Mouse (Mus musculus) forebrain, embryonic 10.5 days (tissue): ENCODE results near the gene Porcn. TPM values are rescaled to one million over a fixed set of nuclear protein-coding genes. Genes with fewer than 3 reads are reported as not detected.

Source experiments
- DNase-seq: peaks from one replicate; pipeline ENCODE4 v3.0.0-alpha.2; 2017; ENCODE audit warnings: low spot score; ENCODE audit errors: extremely low spot score
- H3K27ac ChIP-seq: fragments of 300-500 bp; sonication (generic); 2 replicates; pipeline ENCODE4 v1.5.1; 2016; ENCODE audit warnings: mild to moderate bottlenecking
- H3K27me3 ChIP-seq: fragments of 300-500 bp; sonication (generic); 2 replicates; pipeline ENCODE4 v1.6.1; 2016; ENCODE audit warnings: mild to moderate bottlenecking; ENCODE audit not compliant: poor library complexity, severe bottlenecking
- H3K36me3 ChIP-seq: fragments of 300-500 bp; sonication (generic); replicated peaks from 2 replicates; pipeline ENCODE4 v1.6.1; 2016; ENCODE audit warnings: mild to moderate bottlenecking, moderate library complexity
- H3K4me1 ChIP-seq: fragments of 300-500 bp; sonication (generic); 2 replicates; pipeline ENCODE4 v1.6.1; 2016
- H3K4me3 ChIP-seq: fragments of 300-500 bp; sonication (generic); 2 replicates; pipeline ENCODE4 v1.5.1; 2016; ENCODE audit warnings: mild to moderate bottlenecking, moderate library complexity
- H3K9me3 ChIP-seq: fragments of 300-500 bp; sonication (generic); 2 replicates; pipeline ENCODE4 v1.6.1; 2016; ENCODE audit warnings: mild to moderate bottlenecking, moderate library complexity
- WGBS: fragments of 180-500 bp; shearing (Covaris S2); methylation state at CpG from one replicate; pipeline ENCODE4 v1.1.7; 2016; 5-methylcytosine and 5-hydroxymethylcytosine counted together
- polyA plus RNA-seq: library from polyadenylated mRNA; unstranded; fragments of >200 nt; fragmentation: Nextera tagmentation; extraction: Ambion mirVana; gene quantifications from 2 replicates; pipeline ENCODE4 v1.2.1, GENCODE M21; 2016

The Porcn gene
- polyA plus RNA-seq, 1 experiment from 2014 or later = 12.8 TPM

DNA sequence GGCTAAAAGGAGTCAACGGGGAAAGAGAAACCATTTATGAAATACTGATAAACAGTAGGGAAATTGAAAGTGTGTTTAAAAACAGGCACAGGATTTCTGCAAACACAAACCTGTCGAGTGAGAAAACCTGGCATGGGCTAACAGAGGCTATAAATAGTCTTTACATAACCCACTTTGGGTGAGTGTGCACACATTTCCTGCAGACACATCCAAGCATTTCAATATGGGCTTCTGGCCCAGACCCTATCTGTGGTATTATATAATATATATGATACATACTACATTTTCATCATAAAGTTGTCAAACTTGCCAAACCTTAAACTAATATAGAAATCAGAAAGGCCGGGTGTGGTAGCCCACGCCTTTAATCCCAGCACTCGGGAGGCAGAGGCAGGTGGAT is 43.2 kb downstream of the Porcn start:
- Histone ChIP-seq H3K9me3 (no peaks in the 10 kb centered on the region), H3K4me1 (no peaks in the 10 kb centered on the region), H3K27ac (no peak overlapping the region), H3K36me3 (0 out of 2 replicates have a peak, but pooled peaks cover 2% of the 10 kb centered on the region), H3K27me3 (no peaks in the 10 kb centered on the region), H3K4me3 (no peak overlapping the region)
- no peak for DNase-seq
- 90% methylated on average over 5 of the region's 5 CpGs for WGBS

DNA sequence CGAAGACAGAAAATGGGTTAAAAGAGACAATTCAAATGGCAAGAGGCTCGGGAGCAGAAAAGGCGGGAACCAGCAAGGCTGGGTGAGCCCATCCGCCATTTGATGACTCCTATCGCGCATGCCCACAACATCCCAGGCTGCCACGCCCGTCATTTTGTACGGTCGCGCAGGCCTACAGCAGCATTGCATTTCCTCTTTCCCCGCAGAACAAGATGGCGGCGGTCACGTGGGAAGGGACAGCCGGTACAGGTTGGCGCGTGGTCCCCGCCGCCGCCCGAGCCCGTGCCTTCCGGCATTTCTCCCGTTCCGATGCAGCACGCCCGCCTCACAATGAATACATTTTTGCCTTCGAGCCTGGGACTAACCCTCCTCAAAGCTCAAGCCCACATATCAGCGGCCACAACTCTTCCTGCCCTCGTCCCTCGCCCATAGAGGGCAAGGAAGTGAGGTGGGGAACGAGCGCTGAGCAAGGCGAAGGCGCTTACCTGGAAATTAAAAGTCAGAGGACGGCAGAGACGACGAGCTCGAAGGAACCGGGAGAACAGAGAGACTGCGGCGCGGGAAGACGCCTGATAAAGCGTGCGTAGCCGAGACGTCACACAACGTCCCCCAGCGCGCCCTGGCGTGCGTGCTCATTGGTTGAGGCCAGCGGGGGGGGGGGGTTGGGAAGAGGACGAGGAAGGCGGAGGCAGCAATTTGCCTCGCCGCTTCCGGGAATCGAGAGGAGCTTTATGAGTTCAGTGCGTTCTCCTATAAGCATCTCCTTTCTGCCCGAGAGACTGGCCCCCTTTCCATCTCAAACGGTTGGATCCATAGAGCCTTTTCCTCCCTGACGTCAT is 61.0 kb downstream of the Porcn start, which contains the start of gene Rbm3:
Gene Rbm3, minus strand, starts transcription at position 728 of the 839 bp plus-strand sequence.
- Histone ChIP-seq H3K9me3 (peaks cover 7% of the 10 kb centered on the region; the same call in 1 of the 2 replicates), H3K4me3 (peak within 1 kb of the TSS; percentile 65), H3K27ac (peak within 1 kb of the TSS; percentile 94), H3K4me1 (peaks cover 16% of the 10 kb centered on the region), H3K27me3 (no peaks in the 10 kb centered on the region), H3K36me3 (peaks cover 38% of the 10 kb centered on the region)
- 21% methylated on average over 53 of the region's 65 CpGs for WGBS
- DNase-seq = peak; percentile 81

Other genes with a start within 250 kb of the Porcn start
- gene Gata1, start 228.5 kb downstream of the Porcn start, polyA plus RNA-seq = 6.6 and 8.0 TPM in 2 replicates
- not detected in 2 replicates for gene Glod5, start 188.0 kb downstream of the Porcn start, polyA plus RNA-seq
- gene Suv39h1, start 131.8 kb downstream of the Porcn start, polyA plus RNA-seq = 106 and 109 TPM in 2 replicates
- gene Was, start 116.0 kb downstream of the Porcn start, polyA plus RNA-seq = 0.14 and 0.17 TPM in 2 replicates
- 23.7 and 24.4 TPM in 2 replicates for gene Wdr13, start 73.6 kb downstream of the Porcn start, polyA plus RNA-seq
- 465 and 505 TPM in 2 replicates for gene Rbm3, start 60.6 kb downstream of the Porcn start, polyA plus RNA-seq
- 9.8 and 10.4 TPM in 2 replicates for gene Tbc1d25, start 30.3 kb downstream of the Porcn start, polyA plus RNA-seq
- 27.7 and 30.9 TPM in 2 replicates for gene Ebp, start 13.0 kb downstream of the Porcn start, polyA plus RNA-seq
- gene Ftsj1, start 45.9 kb upstream of the Porcn start, polyA plus RNA-seq = 47.9 and 48.9 TPM in 2 replicates
- 6.0 and 7.5 TPM in 2 replicates for gene Slc38a5, start 64.6 kb upstream of the Porcn start, polyA plus RNA-seq
- not detected in 2 replicates for gene Ssxb10, start 120.9 kb upstream of the Porcn start, polyA plus RNA-seq
- gene Ssxb9, start 160.5 kb upstream of the Porcn start, polyA plus RNA-seq = not detected in 2 replicates
- gene Ssxb1, start 206.8 kb upstream of the Porcn start, polyA plus RNA-seq = not detected in 2 replicates